Mouse (Mus musculus) G1E (cell line): ENCODE measurements around the gene Klk1b21.

Experiments used
- CTCF ChIP-seq: IDR thresholded peaks from 2 replicates; pipeline ENCODE4 v1.5.1; 2012; ENCODE audit warnings: low read depth, low read length, inconsistent platforms, mixed read lengths
- GATA1 ChIP-seq: IDR thresholded peaks from 2 replicates; pipeline ENCODE4 v1.6.1; 2012; ENCODE audit warnings: borderline replicate concordance, low read length, inconsistent platforms, mixed read lengths
- TAL1 ChIP-seq: conservative IDR thresholded peaks from 2 replicates; pipeline ENCODE4 v1.6.1; 2012; ENCODE audit warnings: low read depth, low read length, inconsistent platforms, mixed read lengths

DNA sequence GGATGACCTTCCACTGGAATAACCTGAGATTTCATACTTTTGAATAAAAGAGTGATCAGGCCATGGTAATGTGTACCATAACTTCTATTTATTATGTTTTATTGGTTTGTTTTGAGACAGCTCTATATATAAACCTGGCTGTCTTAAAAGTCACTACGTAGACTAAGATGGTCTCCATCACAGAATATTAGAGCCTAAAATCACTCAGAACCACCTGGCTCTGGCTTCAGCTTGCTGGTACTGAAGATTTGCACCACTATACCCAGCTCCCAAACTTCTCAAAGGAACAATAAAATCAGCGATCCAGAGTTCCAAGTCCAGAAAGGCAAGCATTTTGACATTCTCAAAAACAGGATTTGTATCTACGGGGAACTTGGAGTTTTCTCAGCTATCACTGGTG lies 34.3 kb downstream of the Klk1b21 start, which contains the start of gene Klk1b16:
- TF ChIP-seq CTCF (no peak), GATA1 (no peak), TAL1 (no peak)
